Mouse (Mus musculus): ENCODE results near the gene Spice1.

Gene Spice1

GRCm38 (mm10) chr16:44375459-44375858, 28.5 kb downstream of the Spice1 start:
- DNase-seq: no peak

- no peak for DNase-seq
Observed at GRCm38 (mm10) chr16:44380006-44380405, 33.1 kb downstream of the Spice1 start.

GRCm38 (mm10) chr16:44381578-44381977, 34.7 kb downstream of the Spice1 start:
- DNase-seq: no peak

GRCm38 (mm10) chr16:44383549-44383948, 36.6 kb downstream of the Spice1 start:
- DNase-seq: no peak

GRCm38 (mm10) chr16:44384251-44384650, 37.3 kb downstream of the Spice1 start:
- DNase-seq: no peak

GRCm38 (mm10) chr16:44391877-44392548, 45.1 kb downstream of the Spice1 start:
- DNase-seq: peak; percentile 17 to 38

- DNase-seq: peak; percentile 66 to 70
Observed at GRCm38 (mm10) chr16:44394577-44395243, 47.8 kb downstream of the Spice1 start, which contains the start of gene Cfap44. Gene Cfap44 (plus strand): TSS chr16:44394796.

- DNase-seq: no peak
Observed at GRCm38 (mm10) chr16:44404933-44405332, 58.0 kb downstream of the Spice1 start.

- no peak for DNase-seq
Observed at GRCm38 (mm10) chr16:44407211-44407610, 60.3 kb downstream of the Spice1 start.

- DNase-seq: no peak
Observed at GRCm38 (mm10) chr16:44408290-44408689, 61.4 kb downstream of the Spice1 start.

GRCm38 (mm10) chr16:44410176-44410575, 63.3 kb downstream of the Spice1 start:
- no peak for DNase-seq

GRCm38 (mm10) chr16:44417596-44417995, 70.7 kb downstream of the Spice1 start:
- DNase-seq: no peak

- no peak for DNase-seq
Observed at GRCm38 (mm10) chr16:44421735-44422134, 74.8 kb downstream of the Spice1 start.

GRCm38 (mm10) chr16:44423499-44423898, 76.6 kb downstream of the Spice1 start:
- DNase-seq: no peak

GRCm38 (mm10) chr16:44428456-44428855, 81.5 kb downstream of the Spice1 start:
- DNase-seq: no peak

- DNase-seq: no peak
Observed at GRCm38 (mm10) chr16:44430021-44430420, 83.1 kb downstream of the Spice1 start.

- DNase-seq: no peak
Observed at GRCm38 (mm10) chr16:44434931-44435330, 88.0 kb downstream of the Spice1 start.

GRCm38 (mm10) chr16:44435481-44435880, 88.6 kb downstream of the Spice1 start:
- DNase-seq: no peak

Measured in kidney, adult 8-10 months (tissue).